Mouse (Mus musculus): ENCODE results near the gene Sema4b.

The Sema4b gene

DNA sequence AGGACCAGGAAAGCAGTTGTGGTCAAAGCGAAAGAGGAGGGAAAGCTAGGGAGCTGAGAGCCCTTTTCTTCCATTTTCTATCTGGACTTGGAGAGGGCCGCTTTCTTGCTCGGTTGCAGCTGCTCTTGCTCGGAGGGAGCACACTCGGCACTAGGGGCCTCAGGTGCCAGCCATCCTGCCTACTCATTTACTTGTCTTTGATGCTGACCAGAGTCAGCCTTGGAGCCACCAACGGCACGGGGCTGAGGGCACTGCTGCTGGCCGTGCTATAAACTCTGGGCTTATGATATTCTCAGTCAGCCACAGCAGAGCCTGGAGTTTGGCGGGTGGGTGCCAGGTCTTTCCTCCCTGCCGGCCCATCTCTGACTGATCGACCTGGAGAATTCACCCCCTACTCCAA lies 12.2 kb downstream of the Sema4b start:
- DNase-seq, result peak; percentile 58

DNA sequence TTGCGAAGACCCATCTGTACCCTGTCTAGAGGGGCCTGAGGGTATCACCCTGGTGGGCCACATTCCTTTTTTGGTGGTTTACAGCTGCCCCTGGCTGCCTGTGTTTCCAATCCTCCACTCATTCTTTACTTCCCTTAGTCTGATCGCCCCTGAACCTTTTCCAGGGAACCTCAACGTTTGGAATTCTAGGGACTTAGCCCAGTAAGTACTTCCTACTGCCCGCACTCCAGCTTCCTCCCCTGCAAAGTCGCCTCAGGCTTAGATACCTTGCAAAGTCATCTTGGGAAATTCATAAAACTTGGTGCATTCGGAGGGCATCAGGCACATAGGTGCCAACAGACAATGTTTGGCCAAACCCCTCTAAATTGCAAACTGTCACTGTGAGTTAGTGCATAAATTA lies 12.6 kb downstream of the Sema4b start:
- no peak for DNase-seq

GRCm38 (mm10) chr7:80199851-80200587 lies 13.4 kb downstream of the Sema4b start:
- no peak for DNase-seq

GRCm38 (mm10) chr7:80200588-80200945 lies 13.9 kb downstream of the Sema4b start:
- DNase-seq, result no peak

DNA sequence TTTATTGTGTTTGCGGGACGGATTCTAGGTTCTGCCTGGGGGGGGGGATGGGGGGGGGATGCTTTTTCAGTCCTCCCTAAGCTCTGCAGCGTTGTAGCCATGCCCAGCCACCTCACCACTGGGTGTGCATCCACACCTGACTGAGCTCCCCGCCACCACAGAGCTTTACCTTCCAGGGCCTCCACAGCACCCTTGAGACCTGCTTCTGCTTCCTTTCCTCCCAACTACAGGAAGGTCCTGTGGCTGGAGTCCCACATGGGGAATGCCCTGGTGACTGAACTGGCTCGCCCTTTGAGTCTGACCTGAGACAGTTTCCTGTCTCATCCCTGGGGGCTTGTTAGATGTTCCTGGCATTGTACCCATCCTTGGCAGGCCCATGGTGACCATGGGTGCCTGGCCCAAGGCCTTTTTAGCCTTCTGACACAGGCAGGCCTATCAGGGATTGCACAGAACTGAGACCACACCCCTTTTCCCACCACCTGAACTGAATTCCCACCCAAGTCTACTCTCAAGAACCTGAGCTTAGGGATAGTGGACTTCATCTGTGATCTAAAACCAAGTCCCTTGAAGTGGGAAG lies 14.4 kb downstream of the Sema4b start:
- no peak for DNase-seq

- no peak for DNase-seq
Measured at GRCm38 (mm10) chr7:80201888-80202540, 15.4 kb downstream of the Sema4b start.

DNA sequence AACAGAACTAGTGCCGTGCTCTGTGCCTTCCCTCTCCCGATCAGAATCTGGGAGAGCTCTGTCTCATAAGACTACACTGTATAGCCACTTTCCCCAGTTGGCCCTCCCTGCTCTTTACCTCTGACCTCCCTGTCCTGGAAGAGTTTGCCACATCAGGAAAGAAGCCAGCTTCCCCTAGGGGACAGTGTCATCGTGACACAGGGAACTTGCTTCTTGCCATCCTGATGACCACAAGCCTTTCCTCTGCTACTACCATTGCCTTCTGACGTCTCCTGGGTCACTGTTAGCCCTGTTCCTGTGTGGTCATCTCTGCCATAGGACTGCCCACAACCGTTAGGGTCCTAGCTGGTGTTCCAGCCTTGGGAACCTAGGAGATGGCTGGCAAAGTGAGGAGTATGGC lies 16.3 kb downstream of the Sema4b start:
- DNase-seq, result no peak

- DNase-seq, result no peak
Measured at GRCm38 (mm10) chr7:80203638-80204096, 17.0 kb downstream of the Sema4b start.

DNA sequence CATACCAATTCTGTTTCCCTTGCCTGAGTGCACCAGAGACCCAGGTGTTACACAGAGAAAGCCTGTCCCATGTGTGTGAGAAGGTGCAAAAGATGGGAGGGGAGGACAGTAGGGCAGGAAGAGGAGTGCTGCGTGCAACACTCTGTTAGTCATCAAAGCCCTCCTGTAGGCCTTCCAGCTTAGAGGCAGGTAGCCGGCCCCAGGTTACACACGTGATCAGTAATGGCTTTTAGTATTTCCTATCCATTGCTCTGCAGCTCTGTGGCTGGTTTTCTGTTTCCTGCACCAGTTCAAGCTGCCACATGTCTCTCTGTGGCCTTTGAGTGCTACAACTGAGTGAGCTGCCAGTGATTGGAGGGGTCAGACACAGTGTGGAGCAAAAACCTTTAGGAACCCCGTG lies 17.7 kb downstream of the Sema4b start:
- DNase-seq, result no peak

GRCm38 (mm10) chr7:80204961-80205360 lies 18.3 kb downstream of the Sema4b start:
- peak; percentile 67 for DNase-seq

DNA sequence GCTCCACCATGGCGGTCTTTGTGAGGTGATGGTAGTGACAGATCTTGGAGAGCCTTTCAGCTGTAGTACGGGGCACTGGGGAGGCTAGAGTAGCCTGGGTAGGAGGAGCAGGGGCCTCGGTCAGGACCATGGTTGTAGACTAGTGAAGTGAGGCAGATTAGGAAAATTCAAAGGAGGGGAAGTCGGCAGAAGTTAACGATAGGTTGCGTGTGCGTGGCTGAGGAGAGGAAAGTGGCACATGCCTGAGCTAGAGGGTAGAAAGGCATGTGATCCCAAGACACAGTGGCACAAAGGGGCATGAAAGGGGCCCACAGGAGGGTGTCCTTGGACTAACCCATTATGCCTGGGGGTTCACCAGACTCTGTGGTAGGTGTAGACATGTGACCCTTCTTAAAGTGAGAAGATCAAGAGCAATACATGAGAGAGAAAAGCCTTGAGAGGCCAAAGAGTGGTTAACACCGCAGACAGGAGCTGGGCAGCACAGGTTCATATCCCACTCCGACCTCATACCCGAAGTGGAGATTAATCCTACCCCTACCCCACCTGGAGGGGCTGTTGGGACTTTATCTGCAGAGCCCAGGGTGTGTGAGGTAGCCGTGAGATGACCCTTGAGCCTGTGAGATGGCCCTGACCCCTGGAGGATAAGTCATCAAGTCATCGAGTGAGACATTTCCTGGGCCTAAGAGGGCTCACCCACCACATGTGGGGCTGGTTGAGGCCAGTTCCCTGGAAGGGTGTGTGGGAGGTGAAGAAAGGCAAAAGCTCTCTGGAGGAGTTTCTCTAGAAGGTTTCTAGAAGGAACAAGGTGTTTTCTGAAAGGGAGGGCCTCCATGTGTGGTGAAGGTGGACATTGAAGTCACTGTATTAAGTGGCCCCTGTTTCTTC lies 19.3 kb downstream of the Sema4b start:
- DNase-seq, result no peak

- no peak for DNase-seq
Measured at GRCm38 (mm10) chr7:80207314-80207731, 20.7 kb downstream of the Sema4b start.

DNA sequence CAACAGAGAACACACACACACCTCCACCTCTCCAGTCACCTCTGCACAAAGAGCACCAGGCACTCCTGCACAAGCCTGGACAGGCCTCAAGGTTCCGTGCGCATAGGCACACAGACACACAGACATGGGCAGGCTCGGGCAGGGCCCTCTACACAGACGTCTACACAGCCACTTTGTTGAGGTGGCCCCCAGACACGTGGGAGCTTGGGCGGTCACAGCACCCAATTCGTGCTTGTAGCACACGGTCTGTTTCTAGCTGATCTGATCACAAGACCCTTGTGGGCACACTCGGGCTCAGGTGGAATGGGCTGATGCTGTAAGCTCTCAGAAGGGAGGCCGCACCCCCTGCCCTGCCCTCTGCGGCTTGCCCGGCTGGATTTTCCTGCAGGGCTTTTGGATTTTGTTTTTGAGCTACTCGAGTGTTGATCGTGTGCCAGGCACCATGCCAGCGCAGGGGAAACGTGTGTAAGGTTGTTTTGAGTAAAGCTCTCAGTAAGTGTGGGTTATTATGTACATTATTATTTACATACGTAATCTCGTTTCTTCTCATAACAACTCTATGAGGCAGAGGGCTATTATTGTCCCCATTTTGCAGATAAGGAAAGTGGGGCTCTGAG lies 21.5 kb downstream of the Sema4b start:
- DNase-seq, result no peak

GRCm38 (mm10) chr7:80208738-80209430 lies 22.2 kb downstream of the Sema4b start:
- no peak for DNase-seq

DNA sequence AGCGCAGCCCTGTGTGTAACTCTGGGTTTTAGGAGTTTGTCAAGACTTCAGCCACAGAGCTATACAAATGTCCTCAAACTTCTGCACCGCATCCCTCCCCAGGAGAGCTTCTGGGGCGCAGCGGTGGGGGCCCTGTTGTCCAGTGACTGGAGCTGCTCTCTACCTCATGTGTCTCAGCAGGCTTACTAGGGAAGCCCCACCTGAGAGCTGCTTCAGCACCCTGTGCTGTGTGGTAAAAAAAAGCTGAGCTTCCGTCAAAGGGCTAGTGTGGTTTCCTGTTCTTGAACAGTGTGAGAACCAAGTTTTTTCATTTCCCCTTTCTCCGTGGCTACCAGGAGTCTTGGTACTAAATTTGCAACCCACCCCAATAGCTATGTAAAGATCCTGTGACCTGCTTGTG lies 23.0 kb downstream of the Sema4b start:
- peak; percentile 61 for DNase-seq

DNA sequence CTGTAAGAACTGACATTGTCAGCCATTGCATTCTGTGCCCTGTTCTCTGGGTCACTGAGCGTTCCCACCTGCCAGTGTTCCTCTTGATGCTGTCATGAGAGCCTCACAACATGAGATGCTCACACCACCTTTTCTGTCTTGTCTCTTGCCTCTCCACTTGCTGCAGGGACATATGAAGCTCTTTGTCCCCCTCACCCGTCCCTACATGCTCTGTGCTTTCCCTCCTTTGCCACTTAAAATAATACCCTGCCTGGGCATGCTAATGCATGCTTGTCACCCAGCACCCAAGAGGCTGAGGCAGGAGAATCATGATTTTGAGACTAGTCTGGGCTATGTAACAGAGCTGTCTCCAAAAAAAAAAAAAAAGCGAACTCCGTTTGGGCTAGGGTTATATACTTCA lies 24.3 kb downstream of the Sema4b start:
- no peak for DNase-seq

DNA sequence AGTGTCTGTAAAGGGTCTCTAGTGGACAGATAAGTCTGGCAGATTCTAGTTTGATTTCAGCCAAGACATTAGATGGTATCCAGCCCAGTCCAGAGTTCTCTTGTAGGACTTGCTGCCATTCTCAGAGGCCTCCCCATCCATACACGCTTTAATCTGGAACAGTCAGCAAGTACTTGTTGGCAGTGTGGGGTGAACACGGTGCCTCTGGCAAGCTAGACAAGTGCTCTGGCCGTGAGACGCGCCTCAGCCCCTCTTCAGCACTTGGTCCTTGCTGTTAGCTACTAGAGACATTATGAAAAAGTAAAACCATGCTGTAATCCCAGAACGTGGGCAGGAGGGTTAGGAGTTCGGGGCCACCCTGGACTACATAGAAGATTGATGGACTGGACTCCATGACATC lies 27.0 kb downstream of the Sema4b start:
- DNase-seq, result no peak

GRCm38 (mm10) chr7:80214459-80214858 lies 27.8 kb downstream of the Sema4b start:
- DNase-seq, result no peak

GRCm38 (mm10) chr7:80215398-80215797 lies 28.8 kb downstream of the Sema4b start:
- peak; percentile 93 for DNase-seq

DNA sequence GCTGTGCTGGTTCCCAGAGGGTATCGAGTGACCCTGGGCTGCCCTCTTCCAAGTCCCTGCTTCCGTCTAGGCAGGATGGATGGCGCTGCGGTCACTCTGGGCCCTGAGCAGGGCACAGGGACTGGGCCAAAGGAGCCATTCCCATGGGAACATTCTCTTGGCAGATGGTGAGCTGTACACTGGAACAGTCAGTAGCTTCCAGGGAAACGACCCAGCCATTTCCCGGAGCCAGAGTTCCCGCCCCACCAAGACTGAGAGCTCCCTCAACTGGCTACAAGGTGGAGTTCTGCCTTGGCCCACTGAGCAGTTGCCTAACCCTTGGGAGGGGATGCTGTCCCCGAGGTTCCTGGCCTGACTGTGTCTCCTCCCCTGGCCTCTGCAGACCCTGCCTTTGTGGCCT lies 29.9 kb downstream of the Sema4b start:
- no peak for DNase-seq

- DNase-seq, result no peak
Measured at GRCm38 (mm10) chr7:80218666-80219065, 32.0 kb downstream of the Sema4b start.

DNA sequence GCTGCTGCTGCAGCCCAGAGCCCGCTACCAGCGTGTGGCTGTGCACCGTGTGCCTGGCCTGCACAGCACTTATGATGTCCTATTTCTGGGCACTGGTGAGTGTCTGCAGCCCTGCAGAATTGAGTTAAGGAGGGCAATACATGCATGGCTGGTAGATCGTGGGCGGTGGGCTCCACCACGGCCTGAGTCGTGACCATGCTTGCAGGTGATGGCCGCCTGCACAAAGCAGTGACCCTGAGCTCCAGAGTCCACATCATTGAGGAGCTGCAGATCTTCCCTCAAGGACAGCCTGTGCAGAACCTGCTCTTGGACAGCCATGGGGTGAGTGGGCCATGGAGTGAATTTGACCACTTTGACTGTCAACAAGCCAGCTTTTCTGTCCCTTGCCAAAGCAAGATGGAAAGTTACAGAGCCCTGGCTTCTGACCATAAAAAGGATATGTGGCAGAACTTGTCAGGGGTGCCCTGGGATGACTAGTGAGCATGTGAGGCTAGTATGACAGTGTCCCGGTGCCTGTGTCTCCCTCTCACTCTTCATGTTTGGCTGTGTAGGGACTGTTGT lies 33.7 kb downstream of the Sema4b start:
- DNase-seq, result no peak
